Mouse (Mus musculus) olfactory bulb, adult 2 months (tissue): ENCODE data around the gene U2surp.

Experiments used
- CTCF ChIP-seq: fragments of 200-500 bp; IDR thresholded peaks from 2 replicates; pipeline ENCODE4 v1.5.1; 2012; ENCODE audit warnings: low read depth, mild to moderate bottlenecking, low read length, moderate library complexity; ENCODE audit not compliant: insufficient read depth
- POLR2A ChIP-seq: fragments of 200-500 bp; IDR thresholded peaks from 2 replicates; pipeline ENCODE4 v1.6.1; 2012; ENCODE audit warnings: mild to moderate bottlenecking, low read depth, low read length, moderate library complexity; ENCODE audit not compliant: insufficient read depth

DNA sequence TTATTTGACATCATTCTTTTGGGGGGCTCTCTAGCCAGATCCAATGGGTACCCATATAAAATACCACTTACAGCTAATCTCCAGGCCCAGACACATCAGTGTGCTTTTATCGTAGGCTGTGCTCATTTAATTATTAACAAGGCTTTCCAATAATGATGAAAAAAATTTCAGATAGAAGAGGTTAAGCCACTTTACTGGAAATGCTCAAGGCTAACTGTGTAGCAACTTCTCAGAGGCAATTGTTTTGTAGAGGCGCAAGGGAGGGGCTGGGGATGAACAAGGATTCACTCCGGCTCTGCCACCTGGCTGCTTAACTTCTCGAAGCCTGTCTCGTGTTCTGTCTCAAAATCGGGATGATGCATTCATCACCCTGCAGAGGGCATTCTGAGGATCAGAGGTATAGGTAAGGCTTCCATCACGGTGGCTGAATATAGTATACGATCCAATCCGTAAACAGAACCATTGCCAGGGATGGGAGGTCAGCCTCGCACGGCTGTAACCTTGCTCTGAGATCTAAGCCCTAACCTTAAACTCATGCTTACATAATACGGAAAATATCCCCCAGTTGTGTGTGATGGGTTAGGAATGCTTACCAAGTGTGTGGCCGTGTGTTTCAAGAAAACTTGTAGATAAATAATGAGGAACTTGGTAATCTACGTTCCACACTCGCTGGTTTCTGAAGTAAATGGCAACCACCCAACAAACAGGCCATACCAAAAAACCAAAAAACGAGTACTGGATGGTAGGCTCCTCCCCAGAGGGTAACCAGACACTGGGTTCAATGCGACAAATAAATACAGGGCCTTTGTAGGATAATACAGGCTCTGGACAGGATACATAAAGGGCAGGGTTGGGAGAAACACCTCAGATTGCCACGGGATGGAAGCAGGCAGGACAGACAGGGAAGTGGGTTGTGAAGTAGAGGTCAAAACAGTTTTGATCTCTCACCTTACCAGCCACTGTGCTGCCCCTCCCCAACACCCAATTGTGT lies 42.7 kb upstream of the U2surp start:
- no peak for TF ChIP-seq POLR2A
- no peak for TF ChIP-seq CTCF
